Mouse (Mus musculus) small intestine, adult 2 months (tissue): ENCODE results near the gene Zbtb3. TPM values are rescaled to one million over a fixed set of nuclear protein-coding genes. Genes with fewer than 3 reads are reported as not detected.
A peak's percentile ranks its signal among the peaks of the same experiment; 100 is the strongest.

Experiments
- H3K27ac ChIP-seq: fragments of 200-500 bp; 2 replicates; pipeline ENCODE4 v1.5.1; 2012; ENCODE audit warnings: low read depth, low read length, control low read depth, inconsistent platforms; ENCODE audit not compliant: insufficient read depth
- H3K27me3 ChIP-seq: fragments of 200-500 bp; 2 replicates; pipeline ENCODE4 v1.6.1; 2012; ENCODE audit warnings: mild to moderate bottlenecking, moderate library complexity, low read length, inconsistent platforms; ENCODE audit not compliant: control insufficient read depth, insufficient read depth
- H3K36me3 ChIP-seq: fragments of 200-500 bp; 2 replicates; pipeline ENCODE4 v1.6.1; 2012; ENCODE audit warnings: mild to moderate bottlenecking, low read length, control low read depth, inconsistent platforms; ENCODE audit not compliant: control insufficient read depth, insufficient read depth
- H3K4me1 ChIP-seq: fragments of 200-500 bp; 2 replicates; pipeline ENCODE4 v1.6.1; 2012; ENCODE audit warnings: low read length, inconsistent platforms, mixed read lengths; ENCODE audit not compliant: control insufficient read depth, insufficient read depth, insufficient read length
- H3K4me3 ChIP-seq: fragments of 200-500 bp; 2 replicates; pipeline ENCODE4 v1.5.1; 2012; ENCODE audit warnings: low read depth, mild to moderate bottlenecking, control low read depth, inconsistent platforms, low read length, moderate library complexity
- CTCF ChIP-seq: fragments of 200-500 bp; IDR thresholded peaks from 2 replicates; pipeline ENCODE4 v1.5.1; 2012; ENCODE audit warnings: low read depth, mild to moderate bottlenecking, control low read depth, inconsistent platforms, low read length, moderate library complexity, mixed read lengths; ENCODE audit not compliant: insufficient replicate concordance, insufficient read length; ENCODE audit errors: extremely low read depth
- POLR2A ChIP-seq: fragments of 200-500 bp; IDR thresholded peaks from 2 replicates; pipeline ENCODE4 v1.6.1; 2012; ENCODE audit warnings: low read depth, mild to moderate bottlenecking, control low read depth, inconsistent platforms, low read length, moderate library complexity
- WGBS: fragments of 180-500 bp; shearing (Covaris S2); methylation state at CpG from one replicate; pipeline ENCODE4 v1.1.7; 2018; 5-methylcytosine and 5-hydroxymethylcytosine counted together
- polyA plus RNA-seq: library from polyadenylated mRNA; depleted of rRNA; stranded (reverse); fragments of >200 nt; gene quantifications from 2 replicates; pipeline ENCODE4 v1.2.3, GENCODE M21; 2012

Gene Zbtb3
- polyA plus RNA-seq, 1 experiment: 0.86 TPM

DNA sequence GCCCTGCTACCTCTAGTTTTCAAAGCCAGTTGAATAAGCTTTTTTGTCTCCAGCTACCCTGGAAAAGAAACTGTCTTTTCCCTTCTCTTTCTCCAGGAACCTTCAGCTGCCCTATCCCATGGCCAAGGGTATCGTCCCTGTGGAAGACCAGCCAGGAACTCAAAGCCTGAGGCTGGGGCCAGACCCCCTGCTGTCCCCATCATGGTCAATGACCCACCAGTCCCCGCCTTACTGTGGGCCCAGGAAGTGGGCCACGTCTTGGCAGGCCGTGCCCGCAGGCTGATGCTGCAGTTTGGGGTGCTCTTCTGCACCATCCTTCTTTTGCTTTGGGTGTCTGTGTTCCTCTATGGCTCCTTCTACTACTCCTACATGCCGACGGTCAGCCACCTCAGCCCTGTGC, 38.7 kb downstream of the Zbtb3 start:
- WGBS: 86% methylated on average over 7 of the region's 7 CpGs
- Histone ChIP-seq H3K27me3 (no peaks in the 10 kb centered on the region), H3K4me3 (peak overlapping the region; percentile 84)

DNA sequence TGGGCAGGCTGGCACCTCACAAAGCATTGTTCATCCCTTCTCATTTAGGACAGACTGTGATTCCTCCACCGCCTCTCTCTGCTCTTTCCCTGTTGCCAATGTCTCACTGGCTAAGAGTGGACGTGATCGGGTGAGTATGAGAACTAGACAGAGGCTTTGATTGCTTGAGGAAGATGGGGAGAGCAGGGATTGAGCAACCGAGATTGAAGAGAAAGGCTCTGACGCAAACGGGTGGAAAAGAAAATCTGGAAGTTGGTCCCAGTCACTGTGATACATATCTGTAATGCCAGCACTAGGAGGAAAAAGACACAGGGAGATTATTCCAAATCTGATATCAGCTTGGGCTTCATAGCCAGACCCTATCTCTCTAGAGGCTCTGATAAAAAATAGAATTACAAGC, 40.6 kb downstream of the Zbtb3 start:
- Histone ChIP-seq H3K27ac (no peak overlapping the region), H3K36me3 (peaks cover 17% of the 10 kb centered on the region), H3K4me3 (no peak overlapping the region), H3K27me3 (no peaks in the 10 kb centered on the region), H3K4me1 (peaks cover 11% of the 10 kb centered on the region)
- TF ChIP-seq POLR2A (no peak), CTCF (no peak)
- 87% methylated on average over 6 of the region's 6 CpGs for WGBS

More for the DNA sequence above, 38.7 kb downstream of the Zbtb3 start:
- Histone ChIP-seq H3K4me1 (peaks cover 14% of the 10 kb centered on the region), H3K36me3 (0 out of 2 replicates have a peak, but pooled peaks cover 2% of the 10 kb centered on the region), H3K27ac (no peak overlapping the region)
- TF ChIP-seq CTCF (no peak), POLR2A (no peak)

DNA sequence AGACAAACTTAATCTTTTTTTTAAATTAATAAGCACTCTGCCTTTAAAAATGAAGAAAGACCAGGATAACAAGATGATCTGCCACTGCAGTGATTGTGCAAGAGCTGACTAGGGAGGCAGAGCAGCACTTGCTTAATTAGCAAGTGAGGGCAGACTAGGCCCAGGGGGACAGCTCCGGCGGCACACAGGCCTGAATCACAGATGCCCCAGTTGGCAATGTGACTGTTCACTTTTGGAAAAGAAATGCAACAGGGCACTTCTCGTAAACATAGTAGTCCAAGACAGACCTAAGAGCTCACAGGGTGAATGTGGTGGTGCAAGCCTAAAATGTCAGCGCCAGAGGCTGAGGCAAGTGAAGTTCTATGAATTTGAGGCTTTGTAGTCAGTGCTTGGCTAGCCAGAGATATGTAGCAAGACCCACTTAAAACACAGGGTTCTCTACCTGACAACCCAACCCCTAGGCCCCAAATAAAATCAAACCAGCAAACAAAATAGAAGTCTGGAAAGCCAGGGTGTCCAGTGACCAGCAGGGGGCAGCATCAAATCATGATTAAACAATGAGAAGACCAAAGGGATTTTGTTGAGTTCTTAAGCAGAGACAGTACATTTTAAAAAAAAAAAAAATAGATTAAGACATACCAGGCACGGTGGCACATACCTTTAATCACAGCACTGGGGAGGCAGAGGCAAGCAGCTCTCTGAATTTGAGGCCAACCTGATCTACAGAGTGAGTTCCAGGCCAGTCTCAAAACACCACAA, 42.2 kb downstream of the Zbtb3 start:
- Histone ChIP-seq H3K27ac (no peak overlapping the region), H3K27me3 (no peaks in the 10 kb centered on the region), H3K36me3 (peaks cover 17% of the 10 kb centered on the region), H3K4me1 (peaks cover 6% of the 10 kb centered on the region), H3K4me3 (no peak overlapping the region)
- 66% methylated on average over 5 of the region's 5 CpGs for WGBS
- TF ChIP-seq CTCF (0 out of 2 replicates have a peak, but pooled peaks have one; percentile 6), POLR2A (no peak)

DNA sequence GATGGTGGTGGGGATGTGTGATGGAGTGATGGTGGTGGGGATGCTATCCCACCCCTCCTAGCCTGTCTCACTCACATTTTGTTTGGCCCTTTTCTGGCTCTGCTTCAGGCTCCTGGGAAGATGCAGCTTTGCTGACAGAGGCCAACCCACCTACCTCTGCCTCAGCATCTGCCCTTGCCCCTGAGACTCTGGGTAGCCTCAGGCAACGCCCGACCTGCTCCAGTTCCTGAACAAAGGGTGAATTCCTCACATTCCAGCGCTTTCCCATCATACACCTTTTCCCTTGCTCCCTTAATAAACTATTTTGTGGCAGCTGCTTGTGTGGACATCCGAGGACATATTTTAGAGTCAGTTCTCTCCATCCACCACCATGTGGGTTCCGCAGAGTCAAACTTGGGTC, 46.0 kb downstream of the Zbtb3 start:
- H3K4me1 ChIP-seq: no peaks in the 10 kb centered on the region
- no peak overlapping the region for H3K4me3 ChIP-seq
- H3K27me3 ChIP-seq: no peaks in the 10 kb centered on the region
- peaks cover 17% of the 10 kb centered on the region for H3K36me3 ChIP-seq
- H3K27ac ChIP-seq: no peak overlapping the region
- TF ChIP-seq POLR2A: no peak
- no peak for TF ChIP-seq CTCF
- WGBS: 80% methylated on average over 5 of the region's 5 CpGs

DNA sequence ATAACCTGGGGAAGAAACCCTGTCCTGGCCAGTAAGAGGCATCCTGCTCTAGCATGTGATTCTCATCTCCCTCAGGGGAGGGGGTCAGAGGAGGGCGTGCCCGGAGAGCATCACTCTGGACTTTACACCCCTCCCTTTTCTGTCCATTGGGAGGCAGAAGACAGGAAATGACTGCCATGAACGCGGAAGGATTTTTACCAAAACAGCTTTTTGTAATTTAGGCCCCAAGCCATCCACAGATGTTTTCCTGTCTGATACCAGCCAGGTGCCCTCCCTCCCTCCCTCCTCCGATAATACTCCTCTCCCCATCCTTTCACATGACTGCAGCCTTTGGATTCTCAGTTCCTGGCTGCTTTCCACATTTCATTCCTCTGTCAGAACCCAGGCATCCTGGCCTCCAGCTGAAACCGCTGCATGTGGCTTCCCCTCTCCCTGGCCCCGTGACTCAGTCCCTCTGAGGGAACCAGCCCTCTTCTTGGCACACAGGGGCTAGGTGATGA, 48.1 kb downstream of the Zbtb3 start, which contains the start of gene Lrrn4cl:
Gene Lrrn4cl, plus strand, starts transcription at position 367 of the 500 bp plus-strand sequence.
- Histone ChIP-seq H3K4me1 (no peaks in the 10 kb centered on the region), H3K36me3 (peaks cover 17% of the 10 kb centered on the region), H3K4me3 (no peak within 1 kb of the TSS), H3K27ac (0 out of 2 replicates have a peak within 1 kb of the TSS, but pooled peaks have one; percentile 26), H3K27me3 (no peaks in the 10 kb centered on the region)
- 32% methylated on average over 7 of the region's 7 CpGs for WGBS
- no peak for TF ChIP-seq CTCF
- TF ChIP-seq POLR2A: no peak

GRCm38 (mm10) chr19:8851639-8852038, 49.3 kb downstream of the Zbtb3 start:
- Histone ChIP-seq H3K36me3 (peaks cover 10% of the 10 kb centered on the region), H3K4me1 (no peaks in the 10 kb centered on the region), H3K4me3 (no peak overlapping the region), H3K27me3 (no peaks in the 10 kb centered on the region), H3K27ac (no peak overlapping the region)
- WGBS: 37% methylated on average over 7 of the region's 7 CpGs
- TF ChIP-seq POLR2A (no peak), CTCF (no peak)

GRCm38 (mm10) chr19:8852236-8852928, 50.0 kb downstream of the Zbtb3 start:
- H3K36me3 ChIP-seq: peaks cover 5% of the 10 kb centered on the region
- H3K27me3 ChIP-seq: no peaks in the 10 kb centered on the region
- WGBS: 62% methylated on average over 10 of the region's 10 CpGs
- H3K27ac ChIP-seq: no peak overlapping the region
- TF ChIP-seq POLR2A (no peak), CTCF (no peak)
- H3K4me3 ChIP-seq: no peak overlapping the region
- H3K4me1 ChIP-seq: no peaks in the 10 kb centered on the region
